Mouse (Mus musculus) ES-E14 (cell line): ENCODE data around the gene AI837181.

ENCODE experiments used
- CHD2 ChIP-seq: IDR thresholded peaks from 2 replicates; pipeline ENCODE4 v1.6.1; 2014; ENCODE audit warnings: mild to moderate bottlenecking, low read depth, low read length, inconsistent platforms
- HCFC1 ChIP-seq: IDR thresholded peaks from 2 replicates; pipeline ENCODE4 v1.6.1; 2012; ENCODE audit warnings: low read length, inconsistent platforms, borderline replicate concordance; ENCODE audit not compliant: insufficient read depth
- MAFK ChIP-seq: IDR thresholded peaks from 2 replicates; pipeline ENCODE4 v1.6.1; 2014; ENCODE audit warnings: mild to moderate bottlenecking, low read depth, low read length, inconsistent platforms; ENCODE audit not compliant: insufficient read depth
- ZC3H11A ChIP-seq: IDR thresholded peaks from 2 replicates; pipeline ENCODE4 v1.6.1; 2012; ENCODE audit warnings: low read depth, mild to moderate bottlenecking, inconsistent platforms, low read length, borderline replicate concordance
- ZNF384 ChIP-seq: IDR thresholded peaks from 2 replicates; pipeline ENCODE4 v1.6.1; 2012; ENCODE audit warnings: low read depth, low read length, inconsistent platforms

DNA sequence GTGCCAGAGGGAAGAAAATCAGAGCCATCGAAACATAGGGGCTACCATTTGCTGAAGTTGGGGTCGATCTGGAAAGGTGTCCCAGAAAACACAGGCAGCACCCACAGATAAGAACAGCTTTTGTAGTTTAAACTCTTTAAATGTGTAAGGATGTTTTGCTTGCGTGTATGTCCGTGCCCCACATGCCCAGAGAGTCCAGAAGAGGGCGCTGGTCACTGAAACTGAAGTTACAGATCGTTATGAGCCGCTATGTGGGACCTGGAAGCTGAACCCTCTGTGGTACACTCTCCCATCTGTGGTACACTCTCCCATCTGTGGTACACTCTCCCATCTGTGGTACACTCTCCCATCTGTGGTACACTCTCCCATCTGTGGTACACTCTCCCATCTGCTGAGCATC lies 17.8 kb upstream of the AI837181 start:
- TF ChIP-seq CHD2 (no peak), HCFC1 (no peak), MAFK (no peak), ZC3H11A (no peak), ZNF384 (no peak)
